Mouse (Mus musculus): ENCODE measurements around the gene Pdcd4.

DNA sequence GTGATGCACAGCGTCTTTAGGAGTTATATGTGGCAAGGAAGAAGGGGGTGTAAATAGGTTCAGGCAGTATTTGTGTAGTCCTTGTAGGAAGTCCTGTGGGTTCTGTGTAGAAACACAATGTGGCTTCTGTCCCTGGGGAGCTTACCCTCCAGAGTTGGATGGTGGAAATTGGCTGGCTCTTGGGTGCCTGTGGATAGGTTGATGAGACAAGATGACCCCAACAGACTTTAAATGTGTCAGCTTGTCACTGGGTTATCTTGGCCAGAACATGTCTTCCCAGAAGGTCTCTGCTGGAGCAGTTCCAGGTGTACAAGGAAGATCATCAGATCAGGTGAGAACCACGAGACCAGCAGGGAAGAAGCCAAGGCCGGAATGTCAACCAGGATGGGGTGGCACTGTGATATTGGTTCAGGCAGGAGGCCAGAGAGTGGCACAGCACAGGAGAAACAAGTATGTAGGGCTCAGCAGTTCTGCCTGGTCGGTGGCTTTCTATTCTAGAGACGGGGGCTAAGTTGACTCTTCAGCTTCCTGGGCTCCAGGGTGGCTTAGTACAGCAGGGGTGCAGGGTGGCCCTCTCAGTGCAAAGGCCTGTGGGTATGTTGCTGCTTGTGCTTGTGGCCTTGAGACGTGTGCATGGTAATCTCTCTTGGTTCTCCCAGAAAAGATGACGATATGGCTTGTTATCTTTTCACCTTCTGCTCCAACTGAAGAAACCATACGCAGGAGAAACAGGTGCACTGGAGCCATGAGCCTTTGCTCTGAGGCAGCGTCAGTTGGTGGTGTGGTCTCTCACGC lies 5.3 kb upstream of the Pdcd4 start:
- TF ChIP-seq POLR2A (IDR thresholded peaks at IDR 0.05; ENCODE audit: insufficient read depth, low read length) (no peak), CTCF (IDR thresholded peaks at IDR 0.05; ENCODE audit: low read depth, low read length) (no peak), EP300 (IDR thresholded peaks at IDR 0.05; ENCODE audit: insufficient read depth, low read depth, low read length) (no peak)

Data from ES-Bruce4 (cell line).